Mouse (Mus musculus): ENCODE measurements around the gene Rnase12. TPM values are rescaled to one million over a fixed set of nuclear protein-coding genes. Genes with fewer than 3 reads are reported as not detected.

Rnase12 gene
- polyA plus RNA-seq, 1 experiment = not detected

- TF ChIP-seq CTCF (IDR thresholded peaks at IDR 0.05; ENCODE audit: control insufficient read depth, insufficient read depth, insufficient replicate concordance, low read depth, low read length) (no peak), POLR2A (IDR thresholded peaks at IDR 0.05; ENCODE audit: control insufficient read depth, low read depth, low read length) (no peak)
- Histone ChIP-seq H3K4me3 (ENCODE audit: control insufficient read depth, low read depth, low read length) (no peak overlapping the region), H3K27ac (ENCODE audit: control insufficient read depth, insufficient read depth, low read depth, low read length) (no peak overlapping the region)
Measured at GRCm38 (mm10) chr14:51095736-51096524, 38.5 kb upstream of the Rnase12 start.

GRCm38 (mm10) chr14:51094921-51095320, 37.5 kb upstream of the Rnase12 start:
- no peak overlapping the region for H3K4me3 ChIP-seq (ENCODE audit: control insufficient read depth, low read depth, low read length)
- H3K4me1 ChIP-seq (ENCODE audit: control insufficient read depth, insufficient read depth, low read length) = peaks cover 4% of the 10 kb centered on the region
- no peaks in the 10 kb centered on the region for H3K27me3 ChIP-seq (ENCODE audit: control insufficient read depth, insufficient read depth, low read length)
- TF ChIP-seq POLR2A (IDR thresholded peaks at IDR 0.05; ENCODE audit: control insufficient read depth, low read depth, low read length) (no peak), CTCF (IDR thresholded peaks at IDR 0.05; ENCODE audit: control insufficient read depth, insufficient read depth, insufficient replicate concordance, low read depth, low read length) (no peak)
- no peak overlapping the region for H3K27ac ChIP-seq (ENCODE audit: control insufficient read depth, insufficient read depth, low read depth, low read length)
- no peaks in the 10 kb centered on the region for H3K36me3 ChIP-seq (ENCODE audit: control insufficient read depth, insufficient read depth, low read length)

More at GRCm38 (mm10) chr14:51095736-51096524, 38.5 kb upstream of the Rnase12 start:
- H3K36me3 ChIP-seq (ENCODE audit: control insufficient read depth, insufficient read depth, low read length) = no peaks in the 10 kb centered on the region
- H3K4me1 ChIP-seq (ENCODE audit: control insufficient read depth, insufficient read depth, low read length) = peaks cover 1% of the 10 kb centered on the region; the same call in 1 of the 2 replicates
- no peaks in the 10 kb centered on the region for H3K27me3 ChIP-seq (ENCODE audit: control insufficient read depth, insufficient read depth, low read length)

GRCm38 (mm10) chr14:51094096-51094875, 36.8 kb upstream of the Rnase12 start:
- peaks cover 4% of the 10 kb centered on the region for H3K4me1 ChIP-seq (ENCODE audit: control insufficient read depth, insufficient read depth, low read length)
- H3K27ac ChIP-seq (ENCODE audit: control insufficient read depth, insufficient read depth, low read depth, low read length) = no peak overlapping the region
- H3K36me3 ChIP-seq (ENCODE audit: control insufficient read depth, insufficient read depth, low read length) = no peaks in the 10 kb centered on the region
- no peaks in the 10 kb centered on the region for H3K27me3 ChIP-seq (ENCODE audit: control insufficient read depth, insufficient read depth, low read length)
- no peak overlapping the region for H3K4me3 ChIP-seq (ENCODE audit: control insufficient read depth, low read depth, low read length)
- TF ChIP-seq CTCF (IDR thresholded peaks at IDR 0.05; ENCODE audit: control insufficient read depth, insufficient read depth, insufficient replicate concordance, low read depth, low read length) = no peak
- TF ChIP-seq POLR2A (IDR thresholded peaks at IDR 0.05; ENCODE audit: control insufficient read depth, low read depth, low read length) = no peak

- no peak overlapping the region for H3K4me3 ChIP-seq (ENCODE audit: control insufficient read depth, low read depth, low read length)
- H3K36me3 ChIP-seq (ENCODE audit: control insufficient read depth, insufficient read depth, low read length) = no peaks in the 10 kb centered on the region
- peaks cover 7% of the 10 kb centered on the region for H3K4me1 ChIP-seq (ENCODE audit: control insufficient read depth, insufficient read depth, low read length)
- TF ChIP-seq POLR2A (IDR thresholded peaks at IDR 0.05; ENCODE audit: control insufficient read depth, low read depth, low read length) = no peak
- no peak for TF ChIP-seq CTCF (IDR thresholded peaks at IDR 0.05; ENCODE audit: control insufficient read depth, insufficient read depth, insufficient replicate concordance, low read depth, low read length)
- H3K27ac ChIP-seq (ENCODE audit: control insufficient read depth, insufficient read depth, low read depth, low read length) = no peak overlapping the region
- no peaks in the 10 kb centered on the region for H3K27me3 ChIP-seq (ENCODE audit: control insufficient read depth, insufficient read depth, low read length)
Measured at GRCm38 (mm10) chr14:51093496-51093895, 36.0 kb upstream of the Rnase12 start.

GRCm38 (mm10) chr14:51092073-51092620, 34.7 kb upstream of the Rnase12 start:
- Histone ChIP-seq H3K36me3 (ENCODE audit: control insufficient read depth, insufficient read depth, low read length) (no peaks in the 10 kb centered on the region), H3K27me3 (ENCODE audit: control insufficient read depth, insufficient read depth, low read length) (no peaks in the 10 kb centered on the region), H3K27ac (ENCODE audit: control insufficient read depth, insufficient read depth, low read depth, low read length) (no peak overlapping the region), H3K4me1 (ENCODE audit: control insufficient read depth, insufficient read depth, low read length) (peaks cover 7% of the 10 kb centered on the region), H3K4me3 (ENCODE audit: control insufficient read depth, low read depth, low read length) (no peak overlapping the region)
- TF ChIP-seq CTCF (IDR thresholded peaks at IDR 0.05; ENCODE audit: control insufficient read depth, insufficient read depth, insufficient replicate concordance, low read depth, low read length) (no peak), POLR2A (IDR thresholded peaks at IDR 0.05; ENCODE audit: control insufficient read depth, low read depth, low read length) (no peak)

GRCm38 (mm10) chr14:51090921-51091900, 33.8 kb upstream of the Rnase12 start, which contains the start of the genes Rnase4 and Ang:
TSS of gene Rnase4 (plus strand) at chr14:51091077.
TSS of gene Ang (plus strand) at chr14:51091150.
- Histone ChIP-seq H3K27ac (ENCODE audit: control insufficient read depth, insufficient read depth, low read depth, low read length) (peak within 1 kb of the TSS; percentile 85), H3K36me3 (ENCODE audit: control insufficient read depth, insufficient read depth, low read length) (no peaks in the 10 kb centered on the region), H3K4me3 (ENCODE audit: control insufficient read depth, low read depth, low read length) (peak within 1 kb of the TSS; percentile 71), H3K4me1 (ENCODE audit: control insufficient read depth, insufficient read depth, low read length) (peaks cover 7% of the 10 kb centered on the region), H3K27me3 (ENCODE audit: control insufficient read depth, insufficient read depth, low read length) (no peaks in the 10 kb centered on the region)
- no peak for TF ChIP-seq CTCF (IDR thresholded peaks at IDR 0.05; ENCODE audit: control insufficient read depth, insufficient read depth, insufficient replicate concordance, low read depth, low read length)
- no peak for TF ChIP-seq POLR2A (IDR thresholded peaks at IDR 0.05; ENCODE audit: control insufficient read depth, low read depth, low read length)
